ENCODE assay signal across 17 mouse cellular contexts in genomic region chr7:70423524-70424230, GRCm38 (mm10). TPM values are rescaled to one million over a fixed set of nuclear protein-coding genes. Genes with fewer than 3 reads are reported as not detected.
DNase-seq lines count a peak whose midpoint lies in the region; ATAC-seq lines count a peak whose summit lies in the region.
"Had no signal": no experiment of that assay in that cellular context is flagged by ENCODE, and none has a peak within 500 bp of the region (broad histone marks: within the 10 kb centered on the region; RNA-seq: fewer than 3 reads in every experiment).

No protein-coding gene starts in this region.

- H3K4me1 ChIP-seq in heart, embryonic 10.5 days: no peaks in the 10 kb centered on the region
- no peaks in the 10 kb centered on the region for H3K4me1 ChIP-seq in liver, embryonic 16.5 days (ENCODE audit: control insufficient read depth, low read depth, low read length)
- no peaks in the 10 kb centered on the region for H3K4me1 ChIP-seq in liver, embryonic 11.5 days (replicated peaks; ENCODE audit: control insufficient read depth, insufficient read depth, low read length)
- H3K4me1 ChIP-seq in hindbrain, embryonic 14.5 days (replicated peaks; ENCODE audit: control insufficient read depth, insufficient read depth, low read length): peaks cover 10% of the 10 kb centered on the region; the same call in 1 of the 2 replicates

- WGBS in heart, embryonic 10.5 days: 74% methylated on average over 10 of the region's 10 CpGs
- 52% methylated on average over 10 of the region's 10 CpGs for WGBS in liver, embryonic 16.5 days (ENCODE audit: insufficient replicate concordance)
- 75% methylated on average over 10 of the region's 10 CpGs for WGBS in liver, embryonic 11.5 days
- WGBS in hindbrain, embryonic 14.5 days: 40% methylated on average over 10 of the region's 10 CpGs

- H3K27ac ChIP-seq in heart, embryonic 10.5 days: no peak overlapping the region
- no peak overlapping the region for H3K27ac ChIP-seq in liver, embryonic 16.5 days (ENCODE audit: low read length)
- no peak overlapping the region for H3K27ac ChIP-seq in liver, embryonic 11.5 days (ENCODE audit: low read depth, low read length)
- H3K27ac ChIP-seq in hindbrain, embryonic 14.5 days: peak overlapping the region; percentile 36; the same call in 1 of the 2 replicates
- H3K27ac ChIP-seq: gastrocnemius, adult 2 months had no signal

- H3K27me3 ChIP-seq in heart, embryonic 10.5 days (ENCODE audit: insufficient read depth, poor library complexity, severe bottlenecking): no peaks in the 10 kb centered on the region
- H3K27me3 ChIP-seq in liver, embryonic 16.5 days (ENCODE audit: control insufficient read depth, insufficient read depth, low read depth, low read length): no peaks in the 10 kb centered on the region
- no peaks in the 10 kb centered on the region for H3K27me3 ChIP-seq in liver, embryonic 11.5 days (replicated peaks; ENCODE audit: control insufficient read depth, insufficient read depth, low read length)
- no peaks in the 10 kb centered on the region for H3K27me3 ChIP-seq in hindbrain, embryonic 14.5 days (ENCODE audit: control insufficient read depth, insufficient read depth, low read length)

- H3K4me3 ChIP-seq in heart, embryonic 10.5 days: no peak overlapping the region
- H3K4me3 ChIP-seq in liver, embryonic 16.5 days (ENCODE audit: low read depth, low read length): no peak overlapping the region
- H3K4me3 ChIP-seq in liver, embryonic 11.5 days (ENCODE audit: low read depth, low read length): no peak overlapping the region
- no peak overlapping the region for H3K4me3 ChIP-seq in hindbrain, embryonic 14.5 days (replicated peaks; ENCODE audit: low read length)
- H3K4me3 ChIP-seq: erythroblast, embryonic 14.5 days; gastrocnemius, adult 2 months had no signal

- no peak overlapping the region for H3K9ac ChIP-seq in liver, embryonic 16.5 days (ENCODE audit: low read depth, low read length)
- no peak overlapping the region for H3K9ac ChIP-seq in liver, embryonic 11.5 days (ENCODE audit: low read depth, low read length)
- H3K9ac ChIP-seq in hindbrain, embryonic 14.5 days: no peak overlapping the region

- no peak overlapping the region for H3K4me2 ChIP-seq in liver, embryonic 16.5 days (ENCODE audit: low read depth, low read length)
- H3K4me2 ChIP-seq in liver, embryonic 11.5 days: no peak overlapping the region
- H3K4me2 ChIP-seq in hindbrain, embryonic 14.5 days (replicated peaks): no peak overlapping the region

- intact Hi-C loops in heart, postnatal 25 days (cut with DNase I): no loop called here

- peak; percentile 39 for DNase-seq in heart, adult 11 months
- DNase-seq in heart, embryonic 10.5 days (ENCODE audit: low spot score): no peak
- no peak for DNase-seq in liver, embryonic 11.5 days (ENCODE audit: low spot score)
- DNase-seq in NIH3T3 (ENCODE audit: low read depth): peak; percentile 20
- no peak for DNase-seq in hindbrain, embryonic 14.5 days (ENCODE audit: low spot score)
- no peak for DNase-seq in layer of hippocampus, postnatal 36 days
- DNase-seq in heart, postnatal 25 days (ENCODE audit: low spot score): no peak
- DNase-seq: adrenal gland, adult 8-10 months; cerebellum, adult 8-10 months; gastrocnemius, adult 2 months; heart, postnatal 14 days; thymus, postnatal 4 days had no signal

- peak; percentile 11; the same call in 1 of the 2 replicates for ATAC-seq in liver, embryonic 16.5 days (ENCODE audit: low read depth)
- no peak for ATAC-seq in liver, embryonic 11.5 days (replicated peaks; ENCODE audit: low FRiP score)
- peak; percentile 14; the same call in 1 of the 2 replicates for ATAC-seq in hindbrain, embryonic 14.5 days (ENCODE audit: low FRiP score)
- ATAC-seq: lung, postnatal 0 days had no signal

- H3K36me3 ChIP-seq in heart, embryonic 10.5 days: no peaks in the 10 kb centered on the region
- no peaks in the 10 kb centered on the region for H3K36me3 ChIP-seq in liver, embryonic 16.5 days (ENCODE audit: control insufficient read depth, insufficient read depth)
- H3K36me3 ChIP-seq in liver, embryonic 11.5 days (ENCODE audit: control insufficient read depth, insufficient read depth, low read length): no peaks in the 10 kb centered on the region
- no peaks in the 10 kb centered on the region for H3K36me3 ChIP-seq in hindbrain, embryonic 14.5 days (replicated peaks; ENCODE audit: control insufficient read depth, insufficient read depth)

- H3K9me3 ChIP-seq in heart, embryonic 10.5 days: no peaks in the 10 kb centered on the region
- H3K9me3 ChIP-seq in liver, embryonic 16.5 days (replicated peaks; ENCODE audit: control insufficient read depth, low read length): no peaks in the 10 kb centered on the region
- H3K9me3 ChIP-seq in liver, embryonic 11.5 days (ENCODE audit: control insufficient read depth, low read length): no peaks in the 10 kb centered on the region
- H3K9me3 ChIP-seq in hindbrain, embryonic 14.5 days (ENCODE audit: control insufficient read depth, low read length): no peaks in the 10 kb centered on the region

RNA-seq across cellular contexts. Expression of gene Nr2f2, which starts 57.1 kb away (rescaled TPM):
- polyA plus RNA-seq in heart, embryonic 10.5 days (2016; fragmentation: Nextera tagmentation; extraction: Ambion mirVana): 16.2 and 48.0 TPM in 2 replicates
- 6.2 and 6.7 TPM in 2 replicates for polyA plus RNA-seq in liver, embryonic 16.5 days (2015; fragmentation: Nextera tagmentation; extraction: Ambion mirVana)
- 49.6 and 49.7 TPM in 2 replicates for polyA plus RNA-seq in liver, embryonic 11.5 days (2014; fragmentation: Nextera tagmentation; extraction: Ambion mirVana)
- polyA plus RNA-seq in hindbrain, embryonic 14.5 days (2014; fragmentation: Nextera tagmentation; extraction: Ambion mirVana): 105 and 127 TPM in 2 replicates
- 10 to 100 TPM; 41.7 to 50.4 TPM for total RNA-seq in layer of hippocampus, postnatal 36 days (2021)
- 10 to 100 TPM; 19.9 to 25.0 TPM for total RNA-seq in heart, postnatal 25 days (2021)
- total RNA-seq: megakaryocyte-erythroid progenitor cell, adult 5-6 weeks; neutrophil, adult 5-6 weeks had no signal
- polyA plus RNA-seq: erythroblast, embryonic 14.5 days had no signal

Comparison
In these comparisons a context has a peak if more than half of its experiments do, and no peak if none do; other contexts are left out.
1. DNase-seq: peak in heart, adult 11 months (single experiment) and NIH3T3 (single experiment); none in heart, embryonic 10.5 days (single experiment), liver, embryonic 11.5 days (single experiment), hindbrain, embryonic 14.5 days (single experiment), layer of hippocampus, postnatal 36 days (0 of 2) and heart, postnatal 25 days (single experiment).